Mouse (Mus musculus) brain, embryonic 14.5 days (tissue): ENCODE data around the gene Actbl2.

Experiments used
- CTCF ChIP-seq: fragments of 200-500 bp; IDR thresholded peaks from 2 replicates; pipeline ENCODE4 v1.5.1; 2012; ENCODE audit warnings: inconsistent platforms, mild to moderate bottlenecking, moderate library complexity, borderline replicate concordance; ENCODE audit not compliant: insufficient read depth, insufficient read length; ENCODE audit errors: extremely low read depth
- POLR2A ChIP-seq: fragments of 200-500 bp; IDR thresholded peaks from 2 replicates; pipeline ENCODE4 v1.6.1; 2012; ENCODE audit warnings: mild to moderate bottlenecking, inconsistent platforms, borderline replicate concordance; ENCODE audit not compliant: poor library complexity, insufficient read depth, insufficient read length, severe bottlenecking; ENCODE audit errors: extremely low read depth

- no peak for TF ChIP-seq POLR2A
- no peak for TF ChIP-seq CTCF
These were observed 3.7 kb upstream of the Actbl2 start for GRCm38 (mm10) chr13:111251106-111251505.
